Mouse (Mus musculus) ES-E14 (cell line): ENCODE measurements at regions not wholly inside any gene's neighbourhood (a gene's known extent, or its start where the extent isn't known, plus 50 kb on each side); places are given as distances from the start of the nearest gene placed in this dataset.

Experiments used
- DNase-seq: peaks from one replicate; pipeline ENCODE4 v3.0.0-alpha.2; 2013; ENCODE audit warnings: low read depth, low spot score
- H3K27ac ChIP-seq: 2 replicates; pipeline ENCODE4 v1.5.1; 2012; ENCODE audit warnings: low read depth, mild to moderate bottlenecking, low read length, moderate library complexity, mixed read lengths; ENCODE audit not compliant: poor library complexity, insufficient read depth, severe bottlenecking
- H3K36me3 ChIP-seq: 2 replicates; pipeline ENCODE4 v1.6.1; 2012; ENCODE audit warnings: mild to moderate bottlenecking, low read length, moderate library complexity, mixed read lengths; ENCODE audit not compliant: control insufficient read depth, poor library complexity, insufficient read depth, severe bottlenecking
- H3K4me1 ChIP-seq, 2 experiments: fragments of 150-350 bp in 1 of 2; sonication (generic) in 1 of 2; 2 replicates each; pipeline ENCODE4 v1.6.1; 2012; ENCODE audit warnings: low read length in 2 of 2, mild to moderate bottlenecking in 1 of 2, mixed read lengths in 1 of 2; ENCODE audit not compliant: control insufficient read depth in 2 of 2, insufficient read depth in 2 of 2, poor library complexity in 1 of 2
- H3K4me3 ChIP-seq, 2 experiments: fragments of 150-350 bp in 1 of 2; sonication (generic) in 1 of 2; 2 replicates each; pipeline ENCODE4 v1.5.1; 2012; ENCODE audit warnings: low read length in 2 of 2, low read depth in 1 of 2, mild to moderate bottlenecking in 1 of 2, mixed read lengths in 1 of 2; ENCODE audit not compliant: insufficient read depth in 1 of 2, poor library complexity in 1 of 2, severe bottlenecking in 1 of 2
- H3K9ac ChIP-seq: 2 replicates; pipeline ENCODE4 v1.6.1; 2012; ENCODE audit warnings: low read depth, mild to moderate bottlenecking, low read length, mixed read lengths; ENCODE audit not compliant: poor library complexity, insufficient read depth, severe bottlenecking
- H3K9me3 ChIP-seq: fragments of 150-350 bp; sonication (generic); 2 replicates; pipeline ENCODE4 v1.6.1; 2012; ENCODE audit warnings: low read depth, mild to moderate bottlenecking, low read length; ENCODE audit not compliant: control insufficient read depth, insufficient read depth
- CHD2 ChIP-seq: IDR thresholded peaks from 2 replicates; pipeline ENCODE4 v1.6.1; 2014; ENCODE audit warnings: mild to moderate bottlenecking, low read depth, low read length, inconsistent platforms
- HCFC1 ChIP-seq: IDR thresholded peaks from 2 replicates; pipeline ENCODE4 v1.6.1; 2012; ENCODE audit warnings: low read length, inconsistent platforms, borderline replicate concordance; ENCODE audit not compliant: insufficient read depth
- MAFK ChIP-seq: IDR thresholded peaks from 2 replicates; pipeline ENCODE4 v1.6.1; 2014; ENCODE audit warnings: mild to moderate bottlenecking, low read depth, low read length, inconsistent platforms; ENCODE audit not compliant: insufficient read depth
- ZC3H11A ChIP-seq: IDR thresholded peaks from 2 replicates; pipeline ENCODE4 v1.6.1; 2012; ENCODE audit warnings: low read depth, mild to moderate bottlenecking, inconsistent platforms, low read length, borderline replicate concordance
- ZNF384 ChIP-seq: IDR thresholded peaks from 2 replicates; pipeline ENCODE4 v1.6.1; 2012; ENCODE audit warnings: low read depth, low read length, inconsistent platforms
- in situ Hi-C, 2 experiments: fragments of 600-800 bp; cut with MboI; formaldehyde crosslinking; loops; one replicate each; pipeline ENCODE4 v1.15.1; 2025; ENCODE audit warnings: low sequenced_read_pairs in 2 of 2, inconsistent platforms in 1 of 2; ENCODE audit not compliant: unreplicated experiment in 2 of 2

- H3K9ac ChIP-seq: no peak overlapping the region
- in situ Hi-C loops: no loop called here
- H3K36me3 ChIP-seq: no peaks in the 10 kb centered on the region
- no peak for TF ChIP-seq ZC3H11A
- TF ChIP-seq CHD2: no peak
- TF ChIP-seq MAFK: no peak
- DNase-seq: no peak
- no peak overlapping the region for H3K27ac ChIP-seq
- H3K4me1 ChIP-seq: no peaks in the 10 kb centered on the region
- no peak overlapping the region for H3K4me3 ChIP-seq
- no peaks in the 10 kb centered on the region for H3K9me3 ChIP-seq
Measured at GRCm38 (mm10) chrX:156736951-156737553, 678.1 kb downstream of the Phex start.

GRCm38 (mm10) chrX:156692236-156692635, 722.9 kb downstream of the Phex start:
- H3K9ac ChIP-seq: no peak overlapping the region
- TF ChIP-seq HCFC1 (no peak), ZNF384 (no peak), CHD2 (no peak), MAFK (no peak), ZC3H11A (no peak)
- DNase-seq: no peak
- no peaks in the 10 kb centered on the region for H3K36me3 ChIP-seq
- H3K27ac ChIP-seq: no peak overlapping the region
- H3K4me3 ChIP-seq: no peak overlapping the region
- H3K9me3 ChIP-seq: no peaks in the 10 kb centered on the region
- no peaks in the 10 kb centered on the region for H3K4me1 ChIP-seq
- in situ Hi-C loops: no loop called here

- H3K9ac ChIP-seq: no peak overlapping the region
- DNase-seq: peak; percentile 2
- in situ Hi-C loops: no loop called here
- no peaks in the 10 kb centered on the region for H3K9me3 ChIP-seq
- H3K36me3 ChIP-seq: no peaks in the 10 kb centered on the region
- H3K4me1 ChIP-seq: no peaks in the 10 kb centered on the region
- H3K4me3 ChIP-seq: no peak overlapping the region
- no peak overlapping the region for H3K27ac ChIP-seq
- no peak for TF ChIP-seq HCFC1
- TF ChIP-seq ZC3H11A: no peak
Measured at GRCm38 (mm10) chrX:156677911-156678310, 737.2 kb downstream of the Phex start.

- in situ Hi-C loops: no loop called here
- TF ChIP-seq MAFK: no peak
- TF ChIP-seq ZNF384: no peak
- TF ChIP-seq HCFC1: no peak
- TF ChIP-seq CHD2: no peak
- no peak for TF ChIP-seq ZC3H11A
- DNase-seq: no peak
Measured at GRCm38 (mm10) chrX:156673661-156674060, 741.5 kb downstream of the Phex start.

GRCm38 (mm10) chrX:156669521-156669920, 745.6 kb downstream of the Phex start:
- Histone ChIP-seq H3K27ac (no peak overlapping the region), H3K4me1 (no peaks in the 10 kb centered on the region), H3K4me3 (no peak overlapping the region), H3K9ac (no peak overlapping the region), H3K9me3 (no peaks in the 10 kb centered on the region), H3K36me3 (no peaks in the 10 kb centered on the region)
- DNase-seq: no peak
- no peak for TF ChIP-seq MAFK
- no peak for TF ChIP-seq CHD2
- TF ChIP-seq ZNF384: no peak
- no peak for TF ChIP-seq HCFC1
- TF ChIP-seq ZC3H11A: no peak
- in situ Hi-C loops: no loop called here

More at GRCm38 (mm10) chrX:156673661-156674060, 741.5 kb downstream of the Phex start:
- no peaks in the 10 kb centered on the region for H3K4me1 ChIP-seq
- H3K9ac ChIP-seq: no peak overlapping the region
- no peak overlapping the region for H3K4me3 ChIP-seq
- no peaks in the 10 kb centered on the region for H3K36me3 ChIP-seq
- no peaks in the 10 kb centered on the region for H3K9me3 ChIP-seq
- no peak overlapping the region for H3K27ac ChIP-seq
